Mouse (Mus musculus) stomach, embryonic 15.5 days (tissue): ENCODE measurements around the gene Htatip2. TPM values are rescaled to one million over a fixed set of nuclear protein-coding genes. Genes with fewer than 3 reads are reported as not detected.

Source experiments
- ATAC-seq: fragments of 200-750 bp; cut with Nextera tagmentation; 2 replicates; pipeline ENCODE4 v1.8.0; 2017; ENCODE audit warnings: low read depth, moderate number of reproducible peaks, moderate TSS enrichment; ENCODE audit not compliant: insufficient read depth, low FRiP score
- H3K27ac ChIP-seq: fragments of 300-500 bp; sonication (generic); 2 replicates; pipeline ENCODE4 v1.5.1; 2015; ENCODE audit warnings: mild to moderate bottlenecking, inconsistent platforms
- H3K27me3 ChIP-seq: fragments of 300-500 bp; sonication (generic); replicated peaks from 2 replicates; pipeline ENCODE4 v1.6.1; 2015; ENCODE audit warnings: inconsistent platforms
- H3K36me3 ChIP-seq: fragments of 300-500 bp; sonication (generic); 2 replicates; pipeline ENCODE4 v1.6.1; 2015; ENCODE audit warnings: inconsistent platforms
- H3K4me1 ChIP-seq: fragments of 300-500 bp; sonication (generic); 2 replicates; pipeline ENCODE4 v1.6.1; 2015; ENCODE audit warnings: inconsistent platforms
- H3K4me2 ChIP-seq: fragments of 300-500 bp; sonication (generic); 2 replicates; pipeline ENCODE4 v1.6.1; 2015; ENCODE audit warnings: mild to moderate bottlenecking, inconsistent platforms
- H3K4me3 ChIP-seq: fragments of 300-500 bp; sonication (generic); replicated peaks from 2 replicates; pipeline ENCODE4 v1.5.1; 2015; ENCODE audit warnings: inconsistent platforms
- H3K9ac ChIP-seq: fragments of 300-500 bp; sonication (generic); 2 replicates; pipeline ENCODE4 v1.6.1; 2015; ENCODE audit warnings: inconsistent platforms
- H3K9me3 ChIP-seq: fragments of 300-500 bp; sonication (generic); 2 replicates; pipeline ENCODE4 v1.6.1; 2016; ENCODE audit warnings: inconsistent platforms
- WGBS: fragments of 180-500 bp; shearing (Covaris S2); methylation state at CpG from one replicate; pipeline ENCODE4 v1.1.7; 2015; 5-methylcytosine and 5-hydroxymethylcytosine counted together
- polyA plus RNA-seq: library from polyadenylated mRNA; unstranded; fragments of >200 nt; fragmentation: Nextera tagmentation; extraction: Ambion mirVana; gene quantifications from 2 replicates; pipeline ENCODE4 v1.2.1, GENCODE M21; 2015

Gene Htatip2
- polyA plus RNA-seq, 1 experiment from 2014 or later: 19.1 TPM

DNA sequence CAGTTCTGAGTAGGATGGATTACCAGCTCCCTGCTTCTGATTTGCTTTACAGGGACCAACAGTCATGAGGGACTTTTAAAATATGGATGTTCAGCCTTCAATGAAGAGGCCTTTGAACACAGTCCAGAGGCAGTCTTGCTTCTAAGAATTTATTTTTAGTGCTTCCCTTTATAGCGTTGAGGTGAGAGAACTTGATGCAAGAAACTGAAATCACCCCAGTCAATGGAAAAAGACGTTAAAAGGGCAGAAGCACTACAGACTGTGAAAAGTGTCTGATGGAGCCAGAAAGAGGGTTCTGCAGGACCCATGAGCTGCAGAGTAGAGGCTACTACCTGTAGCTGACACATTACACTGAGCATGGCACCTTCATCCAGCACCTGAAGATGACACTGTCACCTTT lies 63.1 kb downstream of the Htatip2 start:
- Histone ChIP-seq H3K4me3 (no peak overlapping the region), H3K9me3 (no peaks in the 10 kb centered on the region), H3K27me3 (no peaks in the 10 kb centered on the region), H3K27ac (no peak overlapping the region), H3K9ac (no peak overlapping the region), H3K4me1 (no peaks in the 10 kb centered on the region), H3K4me2 (no peak overlapping the region), H3K36me3 (peaks cover 14% of the 10 kb centered on the region)
- 78% methylated on average over 2 of the region's 2 CpGs for WGBS
- no peak for ATAC-seq

Other genes starting within 250 kb of the Htatip2 start
- gene Dbx1, start 122.3 kb upstream of the Htatip2 start, polyA plus RNA-seq: 0.10 and 0.14 TPM in 2 replicates
- 48.9 and 54.6 TPM in 2 replicates for gene Prmt3, start 19.2 kb downstream of the Htatip2 start, polyA plus RNA-seq
- gene Slc6a5, start 151.0 kb downstream of the Htatip2 start, polyA plus RNA-seq: 0.01 TPM in 1 of 2 replicates, not detected in the other
- gene Nell1, start 215.7 kb downstream of the Htatip2 start, polyA plus RNA-seq: 4.8 and 5.1 TPM in 2 replicates